Mouse (Mus musculus): ENCODE results near the gene Ebf1. TPM values are rescaled to one million over a fixed set of nuclear protein-coding genes. Genes with fewer than 3 reads are reported as not detected.

Ebf1 gene
- polyA plus RNA-seq, 1 experiment from 2014 or later: 109 TPM

DNA sequence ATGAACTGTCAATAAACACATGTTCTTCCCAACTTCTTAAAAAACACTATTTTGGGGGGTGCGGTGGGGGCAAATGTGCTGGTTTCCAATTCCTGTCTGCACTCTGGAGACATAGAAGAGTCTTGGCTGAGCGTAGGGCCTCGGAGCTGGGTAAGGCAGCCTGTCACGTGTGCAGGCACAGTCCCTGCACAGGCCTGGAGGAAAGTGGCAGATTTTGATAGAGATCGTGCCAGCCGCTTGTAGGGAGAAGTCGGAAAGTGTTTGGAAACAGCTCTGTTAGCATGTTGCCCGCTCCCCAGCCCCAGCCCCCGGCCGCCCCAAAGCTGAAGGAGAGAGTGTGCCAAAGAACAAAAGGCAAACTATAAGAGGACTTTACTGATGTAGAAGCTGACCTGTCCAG, 121.7 kb downstream of the Ebf1 start:
- peaks cover 20% of the 10 kb centered on the region for H3K4me1 ChIP-seq
- 38% methylated on average over 10 of the region's 10 CpGs for WGBS
- no peak overlapping the region for H3K4me3 ChIP-seq
- H3K4me2 ChIP-seq (replicated peaks): no peak overlapping the region
- H3K36me3 ChIP-seq: no peaks in the 10 kb centered on the region
- H3K9ac ChIP-seq: no peak overlapping the region
- ATAC-seq (ENCODE audit: low FRiP score, low read depth): no peak
- no peaks in the 10 kb centered on the region for H3K9me3 ChIP-seq
- H3K27me3 ChIP-seq (replicated peaks): no peaks in the 10 kb centered on the region
- peak overlapping the region; percentile 0; the same call in 1 of the 2 replicates for H3K27ac ChIP-seq

DNA sequence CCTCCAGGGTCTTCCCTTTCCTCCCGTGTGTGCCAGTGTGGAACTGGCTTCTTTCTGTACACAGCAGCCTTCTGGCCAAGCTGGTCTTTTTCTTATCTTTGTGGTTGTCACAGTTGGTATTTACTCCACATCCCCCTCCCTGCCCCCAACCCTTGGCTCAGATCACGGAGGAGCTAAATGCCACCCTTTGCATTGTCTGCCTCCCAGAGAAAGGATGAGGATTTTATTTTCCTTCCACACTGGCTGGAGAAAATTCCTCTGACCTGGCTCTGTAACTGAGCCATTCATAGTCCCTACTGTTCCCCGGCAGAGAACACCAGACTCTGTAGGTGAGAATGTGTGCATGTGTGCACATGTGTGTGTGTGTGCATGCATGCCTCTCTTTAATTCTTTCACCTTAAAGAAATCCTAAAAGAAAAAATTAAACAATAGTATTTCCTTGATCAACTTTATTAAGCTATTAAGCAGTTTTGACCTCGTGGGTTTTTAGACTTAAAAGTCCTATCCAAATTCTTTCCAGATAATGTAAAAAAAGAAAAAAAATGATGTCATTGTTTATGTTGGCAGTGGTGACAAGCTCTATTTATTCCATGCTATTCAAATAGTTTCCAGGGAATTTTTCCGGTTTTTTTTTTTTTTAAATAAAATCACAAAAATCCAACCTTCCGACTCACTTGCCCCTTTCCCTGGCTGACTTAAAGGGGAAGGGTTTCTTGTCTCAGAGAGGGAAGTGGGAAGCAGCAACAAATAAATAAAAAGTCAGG, 123.3 kb downstream of the Ebf1 start:
- Histone ChIP-seq H3K9ac (no peak overlapping the region), H3K27me3 (replicated peaks) (no peaks in the 10 kb centered on the region), H3K9me3 (no peaks in the 10 kb centered on the region), H3K4me2 (replicated peaks) (peak overlapping the region; percentile 35), H3K4me3 (no peak overlapping the region), H3K27ac (0 out of 2 replicates have a peak overlapping the region, but pooled peaks have one; percentile 42), H3K4me1 (peaks cover 29% of the 10 kb centered on the region), H3K36me3 (no peaks in the 10 kb centered on the region)
- ATAC-seq (ENCODE audit: low FRiP score, low read depth): no peak
- 19% methylated on average over 6 of the region's 6 CpGs for WGBS

GRCm38 (mm10) chr11:44741042-44741491, 124.0 kb downstream of the Ebf1 start:
- Histone ChIP-seq H3K36me3 (no peaks in the 10 kb centered on the region), H3K9me3 (no peaks in the 10 kb centered on the region), H3K27ac (no peak overlapping the region), H3K4me3 (no peak overlapping the region), H3K9ac (no peak overlapping the region), H3K4me2 (replicated peaks) (peak overlapping the region; percentile 35), H3K4me1 (peaks cover 29% of the 10 kb centered on the region), H3K27me3 (replicated peaks) (no peaks in the 10 kb centered on the region)
- WGBS: 36% methylated on average over 20 of the region's 20 CpGs
- no peak for ATAC-seq (ENCODE audit: low FRiP score, low read depth)

DNA sequence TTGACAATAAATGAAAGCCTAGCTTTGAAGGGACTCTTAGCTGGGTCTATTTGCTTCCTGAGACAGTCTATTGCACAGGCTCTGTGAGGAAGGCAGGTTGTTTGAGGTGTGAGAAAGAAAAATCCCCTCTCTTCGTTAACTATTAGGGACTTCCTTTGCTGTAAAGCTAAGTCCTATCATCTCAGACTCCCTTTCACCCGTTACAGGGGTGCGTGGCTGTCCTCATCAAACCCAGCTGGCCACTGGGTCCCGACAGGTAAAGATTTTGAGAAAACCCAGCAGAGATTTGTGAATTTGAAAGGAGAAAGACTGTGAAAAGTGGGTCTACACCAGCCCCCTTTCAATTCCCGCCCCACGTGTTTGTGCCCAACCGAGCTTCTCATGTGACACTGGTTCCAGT, 127.3 kb downstream of the Ebf1 start:
- Histone ChIP-seq H3K4me3 (no peak overlapping the region), H3K9ac (no peak overlapping the region), H3K27ac (no peak overlapping the region), H3K4me1 (peaks cover 35% of the 10 kb centered on the region), H3K4me2 (replicated peaks) (no peak overlapping the region), H3K36me3 (no peaks in the 10 kb centered on the region), H3K9me3 (no peaks in the 10 kb centered on the region), H3K27me3 (replicated peaks) (no peaks in the 10 kb centered on the region)
- no peak for ATAC-seq (ENCODE audit: low FRiP score, low read depth)
- WGBS: 49% methylated on average over 7 of the region's 7 CpGs

- H3K27ac ChIP-seq: no peak overlapping the region
- 92% methylated on average over 2 of the region's 2 CpGs for WGBS
- H3K9ac ChIP-seq: no peak overlapping the region
- no peaks in the 10 kb centered on the region for H3K9me3 ChIP-seq
- H3K4me3 ChIP-seq: no peak overlapping the region
- peaks cover 35% of the 10 kb centered on the region for H3K4me1 ChIP-seq
- H3K27me3 ChIP-seq (replicated peaks): no peaks in the 10 kb centered on the region
- no peak for ATAC-seq (ENCODE audit: low FRiP score, low read depth)
- no peak overlapping the region for H3K4me2 ChIP-seq (replicated peaks)
- no peaks in the 10 kb centered on the region for H3K36me3 ChIP-seq
Observed at GRCm38 (mm10) chr11:44745946-44746345, 128.8 kb downstream of the Ebf1 start.

- 20% methylated on average over 3 of the region's 3 CpGs for WGBS
- H3K36me3 ChIP-seq: no peaks in the 10 kb centered on the region
- H3K27ac ChIP-seq: no peak overlapping the region
- ATAC-seq (ENCODE audit: low FRiP score, low read depth): no peak
- no peak overlapping the region for H3K9ac ChIP-seq
- no peak overlapping the region for H3K4me2 ChIP-seq (replicated peaks)
- H3K4me1 ChIP-seq: peaks cover 35% of the 10 kb centered on the region
- no peak overlapping the region for H3K4me3 ChIP-seq
- no peaks in the 10 kb centered on the region for H3K9me3 ChIP-seq
- H3K27me3 ChIP-seq (replicated peaks): no peaks in the 10 kb centered on the region
Observed at GRCm38 (mm10) chr11:44746731-44747130, 129.6 kb downstream of the Ebf1 start.

GRCm38 (mm10) chr11:44749309-44749708, 132.2 kb downstream of the Ebf1 start:
- Histone ChIP-seq H3K36me3 (no peaks in the 10 kb centered on the region), H3K9ac (no peak overlapping the region), H3K4me3 (no peak overlapping the region), H3K4me2 (replicated peaks) (no peak overlapping the region), H3K27ac (no peak overlapping the region), H3K4me1 (peaks cover 23% of the 10 kb centered on the region), H3K9me3 (no peaks in the 10 kb centered on the region), H3K27me3 (replicated peaks) (no peaks in the 10 kb centered on the region)
- WGBS: 78% methylated on average over 3 of the region's 3 CpGs
- ATAC-seq (ENCODE audit: low FRiP score, low read depth): no peak

DNA sequence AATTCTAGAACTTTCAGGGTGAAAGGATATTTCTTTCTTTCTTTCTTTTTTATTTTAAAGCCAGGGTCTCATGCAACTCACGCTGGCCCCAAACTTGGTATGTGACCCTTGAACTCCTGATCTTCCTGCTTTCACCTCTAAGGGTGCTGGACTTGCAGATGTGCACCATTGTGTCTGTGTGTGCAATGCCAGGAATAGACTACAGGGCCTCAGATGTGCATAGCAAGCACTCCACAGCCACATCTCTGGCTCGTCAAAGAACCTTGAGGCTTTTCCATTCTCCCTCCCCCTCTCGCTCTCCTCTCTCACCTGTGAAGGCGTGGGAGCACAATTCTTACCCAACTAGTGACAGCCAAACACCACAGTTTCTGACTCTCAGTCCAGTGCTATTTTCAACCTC, 137.2 kb downstream of the Ebf1 start:
- no peak overlapping the region for H3K27ac ChIP-seq
- ATAC-seq (ENCODE audit: low FRiP score, low read depth): no peak
- H3K27me3 ChIP-seq (replicated peaks): no peaks in the 10 kb centered on the region
- no peaks in the 10 kb centered on the region for H3K36me3 ChIP-seq
- no peaks in the 10 kb centered on the region for H3K9me3 ChIP-seq
- H3K9ac ChIP-seq: no peak overlapping the region
- WGBS: 79% methylated on average over 4 of the region's 4 CpGs
- no peak overlapping the region for H3K4me3 ChIP-seq
- peaks cover 5% of the 10 kb centered on the region for H3K4me1 ChIP-seq
- H3K4me2 ChIP-seq (replicated peaks): no peak overlapping the region

GRCm38 (mm10) chr11:44756321-44756720, 139.2 kb downstream of the Ebf1 start:
- peaks cover 6% of the 10 kb centered on the region for H3K4me1 ChIP-seq
- H3K36me3 ChIP-seq: no peaks in the 10 kb centered on the region
- WGBS: 92% methylated on average over 7 of the region's 7 CpGs
- H3K4me2 ChIP-seq (replicated peaks): no peak overlapping the region
- H3K27me3 ChIP-seq (replicated peaks): no peaks in the 10 kb centered on the region
- H3K9me3 ChIP-seq: no peaks in the 10 kb centered on the region
- no peak overlapping the region for H3K27ac ChIP-seq
- no peak for ATAC-seq (ENCODE audit: low FRiP score, low read depth)
- H3K4me3 ChIP-seq: no peak overlapping the region
- no peak overlapping the region for H3K9ac ChIP-seq

DNA sequence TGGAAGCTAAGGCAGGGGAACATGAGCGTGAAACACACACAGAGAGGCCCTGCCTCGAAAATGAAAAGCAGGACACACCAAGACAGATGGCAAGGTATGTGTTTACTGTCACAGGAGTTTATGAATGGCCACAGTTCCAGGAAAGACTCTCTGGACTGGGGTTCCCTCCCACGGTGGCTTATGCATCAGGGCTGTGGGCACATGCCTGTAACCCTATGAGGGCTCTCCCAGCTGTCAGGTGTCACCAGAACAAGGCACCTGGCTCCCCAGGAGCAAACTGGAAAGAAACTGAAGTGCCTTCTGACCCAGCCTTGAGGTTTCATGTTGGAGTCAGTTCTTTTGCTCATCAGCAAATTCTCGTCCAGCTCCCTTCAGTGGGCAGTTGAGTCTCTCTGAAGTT, 141.7 kb downstream of the Ebf1 start:
- Histone ChIP-seq H3K4me2 (replicated peaks) (no peak overlapping the region), H3K9me3 (no peaks in the 10 kb centered on the region), H3K4me1 (peaks cover 13% of the 10 kb centered on the region), H3K27me3 (replicated peaks) (no peaks in the 10 kb centered on the region), H3K4me3 (no peak overlapping the region), H3K36me3 (no peaks in the 10 kb centered on the region), H3K27ac (no peak overlapping the region), H3K9ac (no peak overlapping the region)
- ATAC-seq (ENCODE audit: low FRiP score, low read depth): no peak
- WGBS: 72% methylated on average over 4 of the region's 4 CpGs

DNA sequence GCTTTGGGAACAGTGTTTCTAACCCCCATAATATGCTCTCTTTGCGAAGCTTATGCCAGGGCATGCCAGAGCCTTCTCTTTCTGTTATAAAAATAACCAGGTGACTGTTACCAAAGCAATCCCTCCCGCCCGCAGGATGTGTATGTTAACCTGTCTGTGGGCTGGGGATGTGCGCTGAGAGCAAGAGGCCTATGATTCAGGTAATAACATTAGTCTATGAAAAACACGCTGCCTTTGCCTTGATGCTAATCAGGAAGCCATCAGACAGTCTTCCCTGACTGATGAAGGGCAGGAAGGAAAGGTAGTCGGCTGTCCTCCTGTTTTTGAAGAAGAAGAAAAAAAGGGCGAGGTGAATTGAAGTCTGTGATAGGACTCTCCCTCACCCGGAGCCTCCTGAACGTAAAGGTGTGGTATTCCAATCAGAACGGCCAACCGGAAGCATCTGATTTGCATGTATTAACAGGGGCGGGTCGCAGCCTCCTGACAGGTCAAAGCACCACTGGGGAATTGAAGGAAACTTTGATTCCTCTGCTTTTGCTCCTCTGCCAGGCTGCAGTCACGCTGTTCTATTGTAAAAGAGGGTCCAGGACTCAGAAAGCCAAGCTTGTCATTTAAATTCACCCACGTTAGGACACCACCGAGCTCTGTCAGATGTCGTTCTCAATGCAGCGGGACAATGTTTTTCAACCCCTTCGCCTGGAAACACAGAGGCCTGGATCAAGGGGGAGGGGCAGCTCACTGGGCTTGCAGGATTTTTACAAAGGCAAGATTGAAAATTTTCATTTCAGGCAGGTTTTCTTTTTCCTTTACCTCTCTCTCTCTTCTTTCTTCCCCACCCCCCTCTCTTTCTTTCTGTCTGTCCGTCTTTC, 144.2 kb downstream of the Ebf1 start:
- H3K27me3 ChIP-seq (replicated peaks): no peaks in the 10 kb centered on the region
- peaks cover 18% of the 10 kb centered on the region for H3K4me1 ChIP-seq
- H3K36me3 ChIP-seq: no peaks in the 10 kb centered on the region
- no peak for ATAC-seq (ENCODE audit: low FRiP score, low read depth)
- H3K9me3 ChIP-seq: no peaks in the 10 kb centered on the region
- peak overlapping the region; percentile 50 for H3K4me2 ChIP-seq (replicated peaks)
- H3K9ac ChIP-seq: no peak overlapping the region
- 8% methylated on average over 20 of the region's 20 CpGs for WGBS
- no peak overlapping the region for H3K27ac ChIP-seq
- peak overlapping the region; percentile 19; the same call in 1 of the 2 replicates for H3K4me3 ChIP-seq

- Histone ChIP-seq H3K4me1 (peaks cover 22% of the 10 kb centered on the region), H3K27me3 (replicated peaks) (no peaks in the 10 kb centered on the region), H3K4me2 (replicated peaks) (no peak overlapping the region), H3K36me3 (no peaks in the 10 kb centered on the region), H3K9ac (no peak overlapping the region), H3K27ac (no peak overlapping the region), H3K9me3 (no peaks in the 10 kb centered on the region), H3K4me3 (no peak overlapping the region)
- no peak for ATAC-seq (ENCODE audit: low FRiP score, low read depth)
- 83% methylated on average over 7 of the region's 7 CpGs for WGBS
Observed at GRCm38 (mm10) chr11:44763992-44764835, 147.1 kb downstream of the Ebf1 start.
